Mouse (Mus musculus) C2C12 (cell line): ENCODE measurements around the gene Slc10a6.

ENCODE experiments used
- CEBPB ChIP-seq: IDR thresholded peaks from one replicate; pipeline ENCODE4 v1.6.1; 2011; ENCODE audit warnings: low read depth, mild to moderate bottlenecking, control low read depth, moderate library complexity
- CTCF ChIP-seq: IDR thresholded peaks from one replicate; pipeline ENCODE4 v1.5.1; 2011; ENCODE audit not compliant: control insufficient read depth, insufficient read depth, insufficient read length
- FOSL1 ChIP-seq: IDR thresholded peaks from one replicate; pipeline ENCODE4 v1.8.0; 2011; ENCODE audit warnings: mild to moderate bottlenecking, low read length; ENCODE audit not compliant: poor library complexity, insufficient read depth, severe bottlenecking
- MAX ChIP-seq: IDR thresholded peaks from one replicate; pipeline ENCODE4 v1.6.1; 2011; ENCODE audit warnings: mild to moderate bottlenecking, control low read depth
- USF1 ChIP-seq: IDR thresholded peaks from one replicate; pipeline ENCODE4 v1.6.1; 2011; ENCODE audit warnings: low read depth, mild to moderate bottlenecking, control low read depth, moderate library complexity

GRCm38 (mm10) chr5:103617191-103617590 is 12.0 kb downstream of the Slc10a6 start:
- TF ChIP-seq CTCF (no peak), CEBPB (no peak), MAX (no peak), FOSL1 (no peak), USF1 (no peak)
